Mouse (Mus musculus): ENCODE data around the gene Maco1. TPM values are rescaled to one million over a fixed set of nuclear protein-coding genes. Genes with fewer than 3 reads are reported as not detected.

Maco1 gene
- polyA plus RNA-seq, 1 experiment, result 9.2 TPM

- H3K4me1 ChIP-seq (ENCODE audit: control insufficient read depth, insufficient read depth, low read length), result peaks cover 25% of the 10 kb centered on the region
- no peak for DNase-seq
- WGBS, result 65% methylated on average over 7 of the region's 7 CpGs
- H3K4me3 ChIP-seq (replicated peaks; ENCODE audit: extremely low read depth, low read depth, low read length), result no peak overlapping the region
- TF ChIP-seq CTCF (IDR thresholded peaks at IDR 0.05; ENCODE audit: insufficient read depth, low read length) (no peak), POLR2A (IDR thresholded peaks at IDR 0.05; ENCODE audit: borderline replicate concordance, extremely low read depth, low read depth, low read length) (no peak)
Observed at GRCm38 (mm10) chr4:134769081-134769811, 83.9 kb downstream of the Maco1 start.

- TF ChIP-seq CTCF (IDR thresholded peaks at IDR 0.05; ENCODE audit: insufficient read depth, low read length) (no peak), POLR2A (IDR thresholded peaks at IDR 0.05; ENCODE audit: borderline replicate concordance, extremely low read depth, low read depth, low read length) (no peak)
- peak overlapping the region; percentile 48 for H3K4me3 ChIP-seq (replicated peaks; ENCODE audit: extremely low read depth, low read depth, low read length)
- H3K4me1 ChIP-seq (ENCODE audit: control insufficient read depth, insufficient read depth, low read length), result peaks cover 32% of the 10 kb centered on the region
- WGBS, result 19% methylated on average over 21 of the region's 21 CpGs
- DNase-seq, result no peak
Observed at GRCm38 (mm10) chr4:134768226-134768888, 84.8 kb downstream of the Maco1 start.

DNA sequence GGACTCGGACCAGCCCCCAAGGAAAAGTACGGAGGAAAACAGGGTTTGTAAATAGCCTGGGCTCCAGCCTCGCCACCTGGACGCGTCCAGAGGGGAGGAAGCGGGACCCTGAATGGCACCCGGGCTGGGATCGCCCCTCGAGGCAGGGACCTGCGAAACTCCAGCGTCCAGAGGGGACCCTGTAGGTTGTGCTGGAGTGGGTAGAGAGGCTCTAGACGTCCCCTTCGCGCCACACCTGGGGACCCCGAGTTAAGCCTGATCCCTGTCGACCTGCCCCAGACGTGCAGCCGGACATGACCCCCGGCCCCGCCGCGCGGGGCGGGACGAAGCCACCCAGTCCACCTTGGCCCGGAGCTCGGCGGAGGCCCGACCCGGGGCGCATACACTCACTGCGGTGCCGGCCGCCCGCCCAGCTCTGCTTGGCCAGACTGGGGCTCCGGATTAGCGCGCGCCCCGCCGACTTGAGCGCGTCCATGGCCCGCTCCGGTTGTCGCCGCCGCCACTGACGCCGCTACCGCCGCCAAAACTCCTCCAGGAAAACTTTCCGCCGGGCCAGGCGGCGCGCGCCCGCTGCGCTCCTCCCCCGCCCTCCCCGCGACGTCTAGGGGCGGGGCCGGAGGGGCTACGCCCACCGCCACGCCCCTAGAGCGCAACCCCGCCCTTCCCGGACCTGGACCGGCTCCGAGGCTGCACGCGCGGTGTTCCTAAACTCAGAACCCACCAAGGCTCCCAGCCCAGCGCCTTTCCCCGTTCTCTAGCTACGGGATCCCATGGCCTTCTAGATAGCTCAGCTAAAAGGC is 85.5 kb downstream of the Maco1 start, which contains the start of gene Ldlrap1:
Gene Ldlrap1 (minus strand): TSS at position 599 of the 800 bp plus-strand sequence.
- peak within 1 kb of the TSS; percentile 70 for H3K4me3 ChIP-seq (replicated peaks; ENCODE audit: extremely low read depth, low read depth, low read length)
- 1% methylated on average over 80 of the region's 80 CpGs for WGBS
- no peak for TF ChIP-seq CTCF (IDR thresholded peaks at IDR 0.05; ENCODE audit: insufficient read depth, low read length)
- TF ChIP-seq POLR2A (IDR thresholded peaks at IDR 0.05; ENCODE audit: borderline replicate concordance, extremely low read depth, low read depth, low read length), result peak; percentile 69; the same call in 1 of the 2 replicates
- H3K4me1 ChIP-seq (ENCODE audit: control insufficient read depth, insufficient read depth, low read length), result peaks cover 28% of the 10 kb centered on the region
- peak; percentile 83 for DNase-seq

- peaks cover 33% of the 10 kb centered on the region for H3K4me1 ChIP-seq (ENCODE audit: control insufficient read depth, insufficient read depth, low read length)
- WGBS, result under 1% methylated on average over 23 of the region's 23 CpGs
- TF ChIP-seq CTCF (IDR thresholded peaks at IDR 0.05; ENCODE audit: insufficient read depth, low read length) (no peak), POLR2A (IDR thresholded peaks at IDR 0.05; ENCODE audit: borderline replicate concordance, extremely low read depth, low read depth, low read length) (no peak)
- DNase-seq, result peak; percentile 51
- H3K4me3 ChIP-seq (replicated peaks; ENCODE audit: extremely low read depth, low read depth, low read length), result peak overlapping the region; percentile 70
Observed at GRCm38 (mm10) chr4:134766904-134767425, 86.2 kb downstream of the Maco1 start.

DNA sequence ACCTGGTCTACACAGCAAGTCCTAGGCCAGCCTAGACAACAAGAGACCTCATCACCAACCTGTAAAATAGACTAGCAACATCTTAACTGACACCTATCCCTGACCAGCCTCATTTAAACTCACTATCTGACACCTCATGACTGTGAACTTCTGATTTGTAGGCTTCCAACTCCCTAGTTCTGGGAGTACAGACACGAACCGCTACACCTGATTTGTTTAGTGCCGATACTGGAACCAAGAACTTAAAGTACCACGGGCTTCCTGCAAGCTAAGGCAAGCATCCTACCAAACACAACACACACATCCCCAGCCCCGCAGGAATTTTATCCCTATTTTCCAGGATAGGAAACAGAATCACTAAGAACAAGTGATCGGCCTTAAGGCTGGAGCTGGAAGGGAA is 86.9 kb downstream of the Maco1 start:
- DNase-seq, result no peak
- Histone ChIP-seq H3K4me3 (replicated peaks; ENCODE audit: extremely low read depth, low read depth, low read length) (peak overlapping the region; percentile 70), H3K4me1 (ENCODE audit: control insufficient read depth, insufficient read depth, low read length) (peaks cover 33% of the 10 kb centered on the region)
- no peak for TF ChIP-seq POLR2A (IDR thresholded peaks at IDR 0.05; ENCODE audit: borderline replicate concordance, extremely low read depth, low read depth, low read length)
- 47% methylated on average over 6 of the region's 6 CpGs for WGBS

- TF ChIP-seq POLR2A (IDR thresholded peaks at IDR 0.05; ENCODE audit: borderline replicate concordance, extremely low read depth, low read depth, low read length) (no peak), CTCF (IDR thresholded peaks at IDR 0.05; ENCODE audit: insufficient read depth, low read length) (no peak)
- WGBS, result 32% methylated on average over 3 of the region's 3 CpGs
- peaks cover 47% of the 10 kb centered on the region for H3K4me1 ChIP-seq (ENCODE audit: control insufficient read depth, insufficient read depth, low read length)
- no peak for DNase-seq
- no peak overlapping the region for H3K4me3 ChIP-seq (replicated peaks; ENCODE audit: extremely low read depth, low read depth, low read length)
Observed at GRCm38 (mm10) chr4:134764333-134764732, 88.8 kb downstream of the Maco1 start.

GRCm38 (mm10) chr4:134762360-134762759 is 90.8 kb downstream of the Maco1 start:
- Histone ChIP-seq H3K4me1 (ENCODE audit: control insufficient read depth, insufficient read depth, low read length) (peaks cover 55% of the 10 kb centered on the region), H3K4me3 (replicated peaks; ENCODE audit: extremely low read depth, low read depth, low read length) (no peak overlapping the region)
- TF ChIP-seq CTCF (IDR thresholded peaks at IDR 0.05; ENCODE audit: insufficient read depth, low read length) (no peak), POLR2A (IDR thresholded peaks at IDR 0.05; ENCODE audit: borderline replicate concordance, extremely low read depth, low read depth, low read length) (no peak)
- WGBS, result 47% methylated on average over 6 of the region's 6 CpGs
- DNase-seq, result no peak

GRCm38 (mm10) chr4:134760793-134761201 is 92.3 kb downstream of the Maco1 start:
- peaks cover 50% of the 10 kb centered on the region for H3K4me1 ChIP-seq (ENCODE audit: control insufficient read depth, insufficient read depth, low read length)
- DNase-seq, result peak; percentile 84
- no peak for TF ChIP-seq POLR2A (IDR thresholded peaks at IDR 0.05; ENCODE audit: borderline replicate concordance, extremely low read depth, low read depth, low read length)
- no peak for TF ChIP-seq CTCF (IDR thresholded peaks at IDR 0.05; ENCODE audit: insufficient read depth, low read length)
- WGBS, result 12% methylated on average over 9 of the region's 9 CpGs
- H3K4me3 ChIP-seq (replicated peaks; ENCODE audit: extremely low read depth, low read depth, low read length), result no peak overlapping the region

DNA sequence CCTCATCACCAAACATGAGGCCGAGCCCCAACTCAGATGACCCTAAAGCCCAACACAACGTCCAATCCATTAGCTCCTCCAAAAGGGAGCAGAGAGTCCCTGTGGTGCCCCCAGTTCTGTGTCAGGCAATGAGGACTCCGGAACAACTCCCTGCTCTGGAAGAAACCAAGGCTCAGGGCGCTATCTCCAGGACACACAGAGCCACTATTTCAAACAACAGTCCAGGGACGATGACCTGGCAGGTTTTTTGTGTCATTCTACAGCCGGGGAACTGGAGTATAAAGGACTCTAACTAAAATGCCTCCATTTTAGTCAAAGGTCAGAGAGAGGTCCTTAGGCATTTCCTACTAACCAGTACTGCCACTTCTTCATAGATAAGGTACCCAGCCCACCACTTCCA is 92.9 kb downstream of the Maco1 start:
- TF ChIP-seq POLR2A (IDR thresholded peaks at IDR 0.05; ENCODE audit: borderline replicate concordance, extremely low read depth, low read depth, low read length) (no peak), CTCF (IDR thresholded peaks at IDR 0.05; ENCODE audit: insufficient read depth, low read length) (no peak)
- 48% methylated on average over 6 of the region's 6 CpGs for WGBS
- no peak for DNase-seq
- peaks cover 48% of the 10 kb centered on the region for H3K4me1 ChIP-seq (ENCODE audit: control insufficient read depth, insufficient read depth, low read length)
- H3K4me3 ChIP-seq (replicated peaks; ENCODE audit: extremely low read depth, low read depth, low read length), result no peak overlapping the region

All from lung, adult 2 months (tissue).